Mouse (Mus musculus) thymus, adult 2 months (tissue): ENCODE results near the gene Park7.

ENCODE experiments used
- CTCF ChIP-seq: fragments of 200-500 bp; IDR thresholded peaks from 2 replicates; pipeline ENCODE4 v1.5.1; 2012; ENCODE audit warnings: mild to moderate bottlenecking, control low read depth, low read length, moderate library complexity, borderline replicate concordance; ENCODE audit not compliant: control insufficient read depth, poor library complexity, insufficient read depth; ENCODE audit errors: extremely low read depth
- POLR2A ChIP-seq: fragments of 200-500 bp; IDR thresholded peaks from 2 replicates; pipeline ENCODE4 v1.6.1; 2012; ENCODE audit warnings: mild to moderate bottlenecking, low read length, control low read depth, moderate library complexity; ENCODE audit not compliant: control insufficient read depth, poor library complexity, insufficient read depth; ENCODE audit errors: extremely low read depth

GRCm38 (mm10) chr4:150900486-150900885, 13.8 kb downstream of the Park7 start:
- TF ChIP-seq POLR2A (no peak), CTCF (no peak)
